Mouse (Mus musculus) neural tube, embryonic 14.5 days (tissue): ENCODE measurements at regions not wholly inside any gene's neighbourhood (a gene's known extent, or its start where the extent isn't known, plus 50 kb on each side); places are given as distances from the start of the nearest gene placed in this dataset.

Experiments used
- ATAC-seq: fragments of 200-750 bp; cut with Nextera tagmentation; 2 replicates; pipeline ENCODE4 v1.8.0; 2017; ENCODE audit warnings: low read depth, mild to moderate bottlenecking, moderate TSS enrichment, moderate library complexity
- H3K27ac ChIP-seq: fragments of 300-500 bp; sonication (generic); 2 replicates; pipeline ENCODE4 v1.5.1; 2014; ENCODE audit warnings: low read depth, mild to moderate bottlenecking, control low read depth, low read length, moderate library complexity, mixed read lengths
- H3K27me3 ChIP-seq: fragments of 300-500 bp; sonication (generic); 2 replicates; pipeline ENCODE4 v1.6.1; 2014; ENCODE audit warnings: low read length; ENCODE audit not compliant: control insufficient read depth, insufficient read depth
- H3K36me3 ChIP-seq: fragments of 300-500 bp; sonication (generic); 2 replicates; pipeline ENCODE4 v1.6.1; 2014; ENCODE audit warnings: low read length, mixed read lengths; ENCODE audit not compliant: control insufficient read depth, insufficient read depth
- H3K4me1 ChIP-seq: fragments of 300-500 bp; sonication (generic); 2 replicates; pipeline ENCODE4 v1.6.1; 2014; ENCODE audit warnings: low read length; ENCODE audit not compliant: control insufficient read depth, insufficient read depth
- H3K4me2 ChIP-seq: fragments of 300-500 bp; sonication (generic); 2 replicates; pipeline ENCODE4 v1.6.1; 2014; ENCODE audit warnings: mild to moderate bottlenecking, low read depth, low read length, control low read depth
- H3K4me3 ChIP-seq: fragments of 300-500 bp; sonication (generic); 2 replicates; pipeline ENCODE4 v1.5.1; 2014; ENCODE audit warnings: low read depth, low read length, control low read depth, mixed read lengths
- H3K9ac ChIP-seq: fragments of 300-500 bp; sonication (generic); replicated peaks from 2 replicates; pipeline ENCODE4 v1.6.1; 2014; ENCODE audit warnings: low read depth, mild to moderate bottlenecking, control low read depth, low read length, mixed read lengths
- H3K9me3 ChIP-seq: fragments of 300-500 bp; sonication (generic); 2 replicates; pipeline ENCODE4 v1.6.1; 2016; ENCODE audit warnings: low read length; ENCODE audit not compliant: control insufficient read depth
- WGBS: fragments of 180-500 bp; shearing (Covaris S2); extraction: QIAGEN DNeasy Blood & Tissue Kit; methylation state at CpG from one replicate; pipeline ENCODE4 v1.1.7; 2014; 5-methylcytosine and 5-hydroxymethylcytosine counted together

DNA sequence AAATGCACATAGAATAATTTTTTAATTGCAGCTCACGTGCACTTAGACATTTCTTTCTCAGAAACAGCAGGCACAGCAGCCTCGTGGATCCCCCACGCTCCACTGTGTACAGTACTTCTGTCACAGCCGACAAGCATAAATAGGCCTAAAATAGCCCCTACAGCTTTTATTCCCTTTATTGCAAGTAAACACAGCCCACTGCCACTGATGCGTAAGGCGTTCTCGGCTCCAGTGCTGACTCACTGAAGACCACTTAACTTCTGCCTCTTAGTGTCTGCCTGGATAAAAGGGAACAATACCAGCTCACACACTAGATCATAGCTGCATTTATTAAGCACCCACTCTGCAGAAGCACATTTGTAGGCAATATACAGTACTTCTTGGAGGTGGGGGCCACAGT is 60.5 kb upstream of the Actbl2 start:
- peak; percentile 51; the same call in 1 of the 2 replicates for ATAC-seq
- no peak overlapping the region for H3K4me3 ChIP-seq
- H3K36me3 ChIP-seq = no peaks in the 10 kb centered on the region
- no peak overlapping the region for H3K9ac ChIP-seq
- peaks cover 4% of the 10 kb centered on the region; the same call in 1 of the 2 replicates for H3K4me1 ChIP-seq
- WGBS = 23% methylated on average over 7 of the region's 7 CpGs
- H3K9me3 ChIP-seq = no peaks in the 10 kb centered on the region
- H3K27me3 ChIP-seq = no peaks in the 10 kb centered on the region
- no peak overlapping the region for H3K4me2 ChIP-seq
- no peak overlapping the region for H3K27ac ChIP-seq

DNA sequence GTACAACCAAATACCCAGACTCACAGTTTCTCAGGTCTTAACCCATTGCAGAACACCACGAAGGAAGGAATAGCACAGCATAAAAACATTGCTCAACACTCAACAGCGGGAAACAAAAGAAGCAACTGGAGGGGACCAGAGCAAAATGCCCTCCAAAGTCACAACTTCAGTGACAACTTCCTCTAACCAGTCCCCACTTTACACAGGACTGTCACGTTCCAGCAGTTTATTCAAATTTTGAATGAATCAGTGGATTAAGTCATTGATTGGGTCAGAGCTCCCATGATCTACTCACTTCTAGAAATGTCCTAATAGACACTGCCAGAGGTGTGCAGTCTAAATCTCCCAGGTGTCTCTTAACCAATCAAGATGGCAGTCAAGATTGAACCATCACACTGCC is 53.3 kb upstream of the Actbl2 start:
- no peaks in the 10 kb centered on the region for H3K27me3 ChIP-seq
- no peaks in the 10 kb centered on the region for H3K36me3 ChIP-seq
- WGBS = 87% methylated on average over 3 of the region's 3 CpGs
- H3K27ac ChIP-seq = no peak overlapping the region
- H3K9me3 ChIP-seq = no peaks in the 10 kb centered on the region
- H3K9ac ChIP-seq = no peak overlapping the region
- H3K4me3 ChIP-seq = no peak overlapping the region
- ATAC-seq = no peak
- no peak overlapping the region for H3K4me2 ChIP-seq
- no peaks in the 10 kb centered on the region for H3K4me1 ChIP-seq

DNA sequence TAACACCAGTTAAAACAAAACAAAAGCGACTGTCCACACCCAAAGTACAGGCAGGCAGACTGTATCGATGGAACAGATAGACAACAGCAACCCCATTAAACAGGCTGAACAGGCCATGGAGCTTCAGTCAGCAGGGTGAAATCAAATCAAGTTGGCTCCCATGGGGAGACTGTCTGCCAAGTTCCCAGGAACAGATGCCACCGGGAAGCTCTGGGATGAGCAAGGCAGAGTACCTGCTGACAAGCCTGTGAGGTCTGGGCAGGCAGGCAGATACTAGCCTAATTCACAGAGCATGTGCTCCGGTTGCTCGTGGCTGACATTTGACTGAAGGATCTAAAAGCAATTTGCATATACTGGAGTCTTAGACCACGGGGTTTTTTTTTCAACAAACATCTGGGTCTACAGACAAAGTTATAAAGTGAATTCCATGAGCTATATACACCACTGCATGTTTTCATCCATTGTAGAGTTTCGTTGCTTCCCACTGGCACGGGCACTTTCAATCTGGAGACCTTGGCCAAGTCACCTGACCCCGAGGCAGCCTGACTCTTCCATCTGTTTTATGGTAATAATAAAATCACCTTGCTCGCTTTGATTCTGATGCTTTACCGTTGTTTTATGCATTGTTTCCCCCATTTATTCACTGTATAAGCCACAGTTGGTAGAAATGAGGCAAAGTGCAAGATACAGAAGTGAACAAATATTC is 50.1 kb upstream of the Actbl2 start:
- no peak overlapping the region for H3K4me2 ChIP-seq
- no peaks in the 10 kb centered on the region for H3K36me3 ChIP-seq
- WGBS = 73% methylated on average over 11 of the region's 11 CpGs
- H3K27ac ChIP-seq = no peak overlapping the region
- no peaks in the 10 kb centered on the region for H3K9me3 ChIP-seq
- H3K4me1 ChIP-seq = no peaks in the 10 kb centered on the region
- no peaks in the 10 kb centered on the region for H3K27me3 ChIP-seq
- no peak overlapping the region for H3K9ac ChIP-seq
- no peak overlapping the region for H3K4me3 ChIP-seq
- peak; percentile 58; the same call in 1 of the 2 replicates for ATAC-seq
